Mouse (Mus musculus): ENCODE data around the gene Tmem260.

The Tmem260 gene

GRCm38 (mm10) chr14:48549703-48550102 is 103.8 kb downstream of the Tmem260 start:
- H3K36me3 ChIP-seq (ENCODE audit: control insufficient read depth, insufficient read depth, low read length, poor library complexity, severe bottlenecking), result no peaks in the 10 kb centered on the region
- no peak for DNase-seq (ENCODE audit: low read depth, low spot score)
- H3K27me3 ChIP-seq (ENCODE audit: control insufficient read depth, insufficient read depth, low read length, poor library complexity, severe bottlenecking), result no peaks in the 10 kb centered on the region

- DNase-seq (ENCODE audit: low read depth, low spot score), result no peak
- no peaks in the 10 kb centered on the region for H3K27me3 ChIP-seq (ENCODE audit: control insufficient read depth, insufficient read depth, low read length, poor library complexity, severe bottlenecking)
- no peaks in the 10 kb centered on the region for H3K36me3 ChIP-seq (ENCODE audit: control insufficient read depth, insufficient read depth, low read length, poor library complexity, severe bottlenecking)
These were observed 107.3 kb downstream of the Tmem260 start for GRCm38 (mm10) chr14:48553216-48553615.

GRCm38 (mm10) chr14:48553754-48554153 is 107.8 kb downstream of the Tmem260 start:
- H3K27me3 ChIP-seq (ENCODE audit: control insufficient read depth, insufficient read depth, low read length, poor library complexity, severe bottlenecking), result no peaks in the 10 kb centered on the region

GRCm38 (mm10) chr14:48558975-48559374 is 113.1 kb downstream of the Tmem260 start:
- H3K36me3 ChIP-seq (ENCODE audit: control insufficient read depth, insufficient read depth, low read length, poor library complexity, severe bottlenecking), result no peaks in the 10 kb centered on the region
- no peak for DNase-seq (ENCODE audit: low read depth, low spot score)

More at GRCm38 (mm10) chr14:48553754-48554153, 107.8 kb downstream of the Tmem260 start:
- no peak for DNase-seq (ENCODE audit: low read depth, low spot score)
- H3K36me3 ChIP-seq (ENCODE audit: control insufficient read depth, insufficient read depth, low read length, poor library complexity, severe bottlenecking), result no peaks in the 10 kb centered on the region

GRCm38 (mm10) chr14:48559736-48560135 is 113.8 kb downstream of the Tmem260 start:
- H3K36me3 ChIP-seq (ENCODE audit: control insufficient read depth, insufficient read depth, low read length, poor library complexity, severe bottlenecking), result no peaks in the 10 kb centered on the region
- DNase-seq (ENCODE audit: low read depth, low spot score), result no peak

More at GRCm38 (mm10) chr14:48558975-48559374, 113.1 kb downstream of the Tmem260 start:
- H3K27me3 ChIP-seq (ENCODE audit: control insufficient read depth, insufficient read depth, low read length, poor library complexity, severe bottlenecking), result no peaks in the 10 kb centered on the region

GRCm38 (mm10) chr14:48566596-48566995 is 120.7 kb downstream of the Tmem260 start:
- DNase-seq (ENCODE audit: low read depth, low spot score), result no peak
- no peaks in the 10 kb centered on the region for H3K36me3 ChIP-seq (ENCODE audit: control insufficient read depth, insufficient read depth, low read length, poor library complexity, severe bottlenecking)
- no peaks in the 10 kb centered on the region for H3K27me3 ChIP-seq (ENCODE audit: control insufficient read depth, insufficient read depth, low read length, poor library complexity, severe bottlenecking)

More at GRCm38 (mm10) chr14:48559736-48560135, 113.8 kb downstream of the Tmem260 start:
- H3K27me3 ChIP-seq (ENCODE audit: control insufficient read depth, insufficient read depth, low read length, poor library complexity, severe bottlenecking), result no peaks in the 10 kb centered on the region
